Mouse (Mus musculus): ENCODE measurements around the gene Brwd1. TPM values are rescaled to one million over a fixed set of nuclear protein-coding genes. Genes with fewer than 3 reads are reported as not detected.

Gene Brwd1
- total RNA-seq (2012; rRNA removed) (7.1 and 8.1 TPM in 2 replicates), total RNA-seq (2014; rRNA removed) (4.3 and 4.4 TPM in 2 replicates), polyA plus RNA-seq (2012; ENCODE audit: insufficient read length, low read depth) (3.4 and 4.4 TPM in 2 replicates)

DNA sequence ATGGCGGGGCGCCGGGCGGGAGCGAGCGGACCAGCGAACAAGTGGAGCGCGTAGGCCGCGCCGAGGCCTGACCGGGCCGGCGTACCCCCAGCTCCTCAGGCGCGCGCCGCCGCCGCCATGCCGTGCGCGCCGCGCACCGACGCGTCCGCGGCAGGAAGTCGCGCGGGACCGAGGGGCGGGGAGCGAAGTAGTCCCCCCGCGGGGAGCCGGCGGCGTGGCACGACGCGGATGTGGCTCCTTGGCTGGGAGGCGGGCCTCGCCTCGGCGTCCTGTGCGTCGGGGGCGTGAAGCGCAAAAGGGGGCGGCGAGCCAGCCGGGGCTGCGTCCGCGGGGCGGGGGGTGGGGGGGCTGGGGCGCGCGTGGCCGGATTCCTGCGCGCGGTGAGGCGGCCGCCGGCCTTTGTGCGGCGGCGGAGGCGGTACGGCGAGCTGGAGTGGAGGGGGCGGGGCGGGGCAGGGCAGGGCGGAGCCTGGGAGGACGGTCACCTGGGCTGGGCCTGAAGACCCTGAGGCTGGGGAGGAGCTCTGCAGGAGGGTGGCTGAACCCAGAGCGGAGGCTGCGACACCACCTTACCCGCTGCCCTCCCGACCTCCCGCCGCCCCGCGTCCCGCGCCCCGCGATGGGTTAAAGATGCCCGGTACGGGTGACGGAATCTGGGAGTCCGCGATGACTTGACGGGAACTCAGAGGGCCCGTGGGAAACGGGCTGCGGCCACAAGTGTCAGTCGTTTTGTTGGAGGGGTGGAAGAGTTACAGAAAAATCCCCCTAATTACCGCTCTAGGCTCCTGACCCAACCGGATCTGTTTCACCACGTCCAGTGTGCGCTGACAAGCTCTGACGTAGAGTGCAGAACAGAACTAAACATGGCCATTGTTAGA is at the start of gene Brwd1:
Brwd1 (minus strand) TSS at position 226 of the 878 bp plus-strand sequence.
- no peaks in the 10 kb centered on the region for H3K36me3 ChIP-seq (replicated peaks in 1 of 2; ENCODE audit: control insufficient read depth in 1 of 2, insufficient read depth in 1 of 2, low read length in 1 of 2)
- H3K79me2 ChIP-seq (replicated peaks; ENCODE audit: control insufficient read depth, extremely low read depth, insufficient read depth, poor library complexity, severe bottlenecking): no peaks in the 10 kb centered on the region
- peaks cover 66% of the 10 kb centered on the region for H3K27me3 ChIP-seq (replicated peaks)
- no peak within 1 kb of the TSS for H3K27ac ChIP-seq (ENCODE audit: insufficient read depth, low read depth)
- H3K9me3 ChIP-seq (replicated peaks; ENCODE audit: low read length): peaks cover 19% of the 10 kb centered on the region
- dilution Hi-C loops (cut with MboI; ENCODE audit: extremely low pct_ligation_motif_present, extremely low pct_unique_long_range_greater_than_20kb, low sequenced_read_pairs): no loop called here
- in situ Hi-C loops (cut with MboI; ENCODE audit: low pct_ligation_motif_present, low pct_unique_long_range_greater_than_20kb, low sequenced_read_pairs): no loop called here
- H3K4me1 ChIP-seq (ENCODE audit: control insufficient read depth in 1 of 2, insufficient read depth in 2 of 2): peaks cover 0 to 23% of the 10 kb centered on the region in 2 experiments; a peak in 2 of 4 replicates
- TF ChIP-seq CHD2 (IDR thresholded peaks at IDR 0.05; ENCODE audit: low read length) (no peak), ELF1 (IDR thresholded peaks at IDR 0.05; ENCODE audit: low read depth, low read length) (0 out of 2 replicates have a peak, but pooled peaks have one; percentile 37)
- H3K4me2 ChIP-seq (ENCODE audit: insufficient read depth, low read depth, poor library complexity, severe bottlenecking): peak within 1 kb of the TSS; percentile 30
- peak within 1 kb of the TSS; percentile 57 for H3K9ac ChIP-seq (ENCODE audit: insufficient read depth, low read depth)
- H3K4me3 ChIP-seq (replicated peaks in 1 of 3; ENCODE audit: low read depth in 2 of 3, low read length in 2 of 3, poor library complexity in 1 of 3): peak within 1 kb of the TSS; percentile 48 to 78 (median 53)
- no peak for DNase-seq (ENCODE audit: extremely low read depth)

DNA sequence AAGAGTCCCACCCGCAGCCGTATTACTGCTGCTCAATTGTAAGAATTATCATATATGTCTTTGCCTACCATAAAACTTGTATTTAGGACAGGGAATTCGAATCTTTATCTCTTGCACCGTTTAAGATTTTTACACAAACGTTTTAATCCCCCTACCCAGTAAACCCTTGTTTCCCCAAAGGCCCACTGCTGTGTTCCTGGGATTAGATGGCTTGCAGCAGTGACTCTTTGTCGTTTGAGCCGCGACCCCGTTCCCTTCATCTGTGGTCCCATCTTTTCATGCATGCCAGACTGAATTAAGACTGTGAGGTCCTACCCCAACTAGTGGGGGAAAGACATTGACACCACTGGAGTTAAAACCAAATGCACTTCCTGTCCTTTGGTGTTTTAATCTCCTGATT is 46.1 kb upstream of the Brwd1 start:
- in situ Hi-C loops (cut with MboI; ENCODE audit: low pct_ligation_motif_present, low pct_unique_long_range_greater_than_20kb, low sequenced_read_pairs): no loop called here

DNA sequence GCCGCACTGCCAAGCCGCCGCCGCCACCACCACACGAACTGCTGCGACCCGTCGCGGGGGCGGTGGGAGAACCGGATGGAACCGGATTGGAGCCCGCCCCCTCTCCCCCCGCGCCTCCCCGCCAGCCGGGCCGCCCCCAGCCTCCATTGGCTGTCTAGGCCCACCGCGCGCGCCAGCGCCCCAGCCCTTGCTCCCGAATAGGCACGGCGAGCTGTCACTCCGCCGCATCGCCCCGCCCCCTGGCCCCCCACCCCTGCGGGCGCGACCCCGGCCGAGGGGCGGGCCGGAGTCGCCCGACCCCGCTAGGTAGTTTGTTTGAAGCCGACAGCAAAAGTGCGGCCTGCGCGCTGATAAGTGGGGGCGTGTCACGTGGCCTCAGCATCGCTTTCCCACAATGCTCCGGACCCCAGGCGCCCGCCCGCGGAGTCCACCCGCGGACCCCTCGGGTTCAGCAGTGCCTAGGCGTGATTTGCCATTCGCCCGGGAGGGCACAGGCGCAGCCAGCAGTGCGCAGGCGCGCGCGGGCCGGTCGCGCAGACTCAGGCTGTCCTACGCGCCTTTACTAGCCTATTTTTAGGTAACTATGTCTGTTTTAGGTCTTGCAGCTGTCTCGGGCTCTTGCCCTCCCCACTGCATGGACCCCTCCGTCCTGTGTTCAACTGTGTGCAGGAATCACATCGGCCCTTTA is 45.5 kb upstream of the Brwd1 start, which contains the start of gene Hmgn1:
Hmgn1 (minus strand) TSS at position 73 of the 688 bp plus-strand sequence.
- Histone ChIP-seq H3K9me3 (replicated peaks; ENCODE audit: low read length) (no peaks in the 10 kb centered on the region), H3K27ac (ENCODE audit: insufficient read depth, low read depth) (peak within 1 kb of the TSS; percentile 49), H3K27me3 (replicated peaks) (peaks cover 4% of the 10 kb centered on the region), H3K4me3 (replicated peaks in 1 of 3; ENCODE audit: low read depth in 2 of 3, low read length in 2 of 3, poor library complexity in 1 of 3) (peak within 1 kb of the TSS; percentile 74 to 86 (median 77)), H3K4me2 (ENCODE audit: insufficient read depth, low read depth, poor library complexity, severe bottlenecking) (peak within 1 kb of the TSS; percentile 96), H3K36me3 (replicated peaks in 1 of 2; ENCODE audit: control insufficient read depth in 1 of 2, insufficient read depth in 1 of 2, low read length in 1 of 2) (peaks cover 26 to 40% of the 10 kb centered on the region in 2 experiments), H3K79me2 (replicated peaks; ENCODE audit: control insufficient read depth, extremely low read depth, insufficient read depth, poor library complexity, severe bottlenecking) (peaks cover 18% of the 10 kb centered on the region), H3K4me1 (ENCODE audit: control insufficient read depth in 1 of 2, insufficient read depth in 2 of 2) (peaks cover 3 to 37% of the 10 kb centered on the region in 2 experiments; a peak in 3 of 4 replicates), H3K9ac (ENCODE audit: insufficient read depth, low read depth) (peak within 1 kb of the TSS; percentile 81)
- in situ Hi-C loops (cut with MboI; ENCODE audit: low pct_ligation_motif_present, low pct_unique_long_range_greater_than_20kb, low sequenced_read_pairs) (no loop called here), dilution Hi-C loops (cut with MboI; ENCODE audit: extremely low pct_ligation_motif_present, extremely low pct_unique_long_range_greater_than_20kb, low sequenced_read_pairs) (no loop called here)
- peak; percentile 98 for DNase-seq (ENCODE audit: extremely low read depth)
- TF ChIP-seq CTCF (conservative IDR thresholded peaks at IDR 0.05 in 1 of 2, IDR thresholded peaks at IDR 0.05 in 1 of 2; ENCODE audit: low read depth in 2 of 2, low read length in 2 of 2): no peak
- TF ChIP-seq RCOR1 (conservative IDR thresholded peaks at IDR 0.05; ENCODE audit: low read depth, low read length): 0 out of 2 replicates have a peak, but pooled peaks have one; percentile 58
- TF ChIP-seq ZNF384 (IDR thresholded peaks at IDR 0.05; ENCODE audit: low read depth, low read length): no peak
- TF ChIP-seq NRF1 (IDR thresholded peaks at IDR 0.05; ENCODE audit: low read depth, low read length): peak; percentile 100
- no peak for TF ChIP-seq CHD1 (IDR thresholded peaks at IDR 0.05; ENCODE audit: low read depth, low read length)
- TF ChIP-seq ELF1 (IDR thresholded peaks at IDR 0.05; ENCODE audit: low read depth, low read length): peak; percentile 68
- TF ChIP-seq USF1 (IDR thresholded peaks at IDR 0.05; ENCODE audit: low read depth, low read length): peak; percentile 97
- 0 out of 2 replicates have a peak, but pooled peaks have one; percentile 43 for TF ChIP-seq EP300 (IDR thresholded peaks at IDR 0.05; ENCODE audit: low read length)
- no peak for TF ChIP-seq GABPA (IDR thresholded peaks at IDR 0.05; ENCODE audit: insufficient replicate concordance, low read depth, low read length)
- TF ChIP-seq USF2 (conservative IDR thresholded peaks at IDR 0.05; ENCODE audit: low read depth, low read length): peak; percentile 94
- TF ChIP-seq PAX5 (IDR thresholded peaks at IDR 0.05; ENCODE audit: low read length): no peak
- TF ChIP-seq TCF12 (IDR thresholded peaks at IDR 0.05; ENCODE audit: low read depth, low read length): peak; percentile 84
- peak; percentile 91 for TF ChIP-seq POLR2AphosphoS2 (IDR thresholded peaks at IDR 0.05; ENCODE audit: low read depth, low read length)
- TF ChIP-seq CHD2 (IDR thresholded peaks at IDR 0.05; ENCODE audit: low read length): peak; percentile 60; the same call in 1 of the 2 replicates
- TF ChIP-seq MEF2A (IDR thresholded peaks at IDR 0.05; ENCODE audit: borderline replicate concordance, low read depth, low read length): peak; percentile 94
- TF ChIP-seq BHLHE40 (IDR thresholded peaks at IDR 0.05; ENCODE audit: low read depth, low read length): peak; percentile 48
- peak; percentile 48 for TF ChIP-seq IRF4 (IDR thresholded peaks at IDR 0.05; ENCODE audit: low read depth, low read length)
- peak; percentile 73 for TF ChIP-seq HCFC1 (IDR thresholded peaks at IDR 0.05; ENCODE audit: low read depth, low read length)

More for the DNA sequence above, 46.1 kb upstream of the Brwd1 start:
- Histone ChIP-seq H3K9ac (ENCODE audit: insufficient read depth, low read depth) (peak overlapping the region; percentile 81), H3K4me1 (ENCODE audit: control insufficient read depth in 1 of 2, insufficient read depth in 2 of 2) (peaks cover 3 to 36% of the 10 kb centered on the region in 2 experiments; a peak in 3 of 4 replicates), H3K4me3 (replicated peaks in 1 of 3; ENCODE audit: low read depth in 2 of 3, low read length in 2 of 3, poor library complexity in 1 of 3) (peak overlapping the region; percentile 61 to 77 (median 74)), H3K36me3 (replicated peaks in 1 of 2; ENCODE audit: control insufficient read depth in 1 of 2, insufficient read depth in 1 of 2, low read length in 1 of 2) (peaks cover 22 to 34% of the 10 kb centered on the region in 2 experiments), H3K4me2 (ENCODE audit: insufficient read depth, low read depth, poor library complexity, severe bottlenecking) (peak overlapping the region; percentile 52), H3K27me3 (replicated peaks) (peaks cover 4% of the 10 kb centered on the region), H3K9me3 (replicated peaks; ENCODE audit: low read length) (no peaks in the 10 kb centered on the region), H3K79me2 (replicated peaks; ENCODE audit: control insufficient read depth, extremely low read depth, insufficient read depth, poor library complexity, severe bottlenecking) (peaks cover 18% of the 10 kb centered on the region), H3K27ac (ENCODE audit: insufficient read depth, low read depth) (no peak overlapping the region)
- peak; percentile 29; the same call in 1 of the 2 replicates for TF ChIP-seq ELF1 (IDR thresholded peaks at IDR 0.05; ENCODE audit: low read depth, low read length)
- peak; percentile 74; the same call in 1 of the 2 replicates for TF ChIP-seq CHD1 (IDR thresholded peaks at IDR 0.05; ENCODE audit: low read depth, low read length)
- TF ChIP-seq MEF2A (IDR thresholded peaks at IDR 0.05; ENCODE audit: borderline replicate concordance, low read depth, low read length): 0 out of 2 replicates have a peak, but pooled peaks have one; percentile 15
- no peak for TF ChIP-seq MAFK (IDR thresholded peaks at IDR 0.05; ENCODE audit: insufficient replicate concordance, low read length)
- TF ChIP-seq SIN3A (IDR thresholded peaks at IDR 0.05; ENCODE audit: low read length): peak; percentile 6; the same call in 1 of the 2 replicates
- dilution Hi-C loops (cut with MboI; ENCODE audit: extremely low pct_ligation_motif_present, extremely low pct_unique_long_range_greater_than_20kb, low sequenced_read_pairs): no loop called here
- no peak for DNase-seq (ENCODE audit: extremely low read depth)

Measured in CH12.LX (cell line).